Mouse (Mus musculus) C2C12 (cell line): ENCODE data around the gene Chrnb1. TPM values are rescaled to one million over a fixed set of nuclear protein-coding genes. Genes with fewer than 3 reads are reported as not detected.

Experiments
- H3K27me3 ChIP-seq: one replicate; pipeline ENCODE4 v1.6.1; 2011; ENCODE audit not compliant: control insufficient read depth, insufficient read depth, insufficient read length
- H3K36me3 ChIP-seq: one replicate; pipeline ENCODE4 v1.6.1; 2011; ENCODE audit not compliant: control insufficient read depth, insufficient read depth
- H3K4me3 ChIP-seq: one replicate; pipeline ENCODE4 v1.5.1; 2011; ENCODE audit warnings: mild to moderate bottlenecking, control low read depth; ENCODE audit not compliant: poor library complexity, insufficient read depth, severe bottlenecking
- H3K79me2 ChIP-seq: one replicate; pipeline ENCODE4 v1.6.1; 2011; ENCODE audit not compliant: control insufficient read depth, insufficient read depth
- H3K79me3 ChIP-seq: one replicate; pipeline ENCODE4 v1.6.1; 2011; ENCODE audit warnings: low read depth, control low read depth
- H3ac ChIP-seq: one replicate; pipeline ENCODE3; 2011; ENCODE audit warnings: low read depth; ENCODE audit not compliant: control insufficient read depth, insufficient read length
- CEBPB ChIP-seq: IDR thresholded peaks from one replicate; pipeline ENCODE4 v1.6.1; 2011; ENCODE audit warnings: low read depth, mild to moderate bottlenecking, control low read depth, moderate library complexity
- CTCF ChIP-seq: IDR thresholded peaks from one replicate; pipeline ENCODE4 v1.5.1; 2011; ENCODE audit not compliant: control insufficient read depth, insufficient read depth, insufficient read length
- FOSL1 ChIP-seq: IDR thresholded peaks from one replicate; pipeline ENCODE4 v1.8.0; 2011; ENCODE audit warnings: mild to moderate bottlenecking, low read length; ENCODE audit not compliant: poor library complexity, insufficient read depth, severe bottlenecking
- MAX ChIP-seq: IDR thresholded peaks from one replicate; pipeline ENCODE4 v1.6.1; 2011; ENCODE audit warnings: mild to moderate bottlenecking, control low read depth
- MYOD1 ChIP-seq: IDR thresholded peaks from one replicate; pipeline ENCODE4 v1.6.1; 2011; ENCODE audit warnings: low read depth; ENCODE audit not compliant: control insufficient read depth, insufficient read length
- MYOG ChIP-seq: IDR thresholded peaks from one replicate; pipeline ENCODE4 v1.6.1; 2011; ENCODE audit not compliant: control insufficient read depth, insufficient read length; ENCODE audit errors: extremely low read depth
- USF1 ChIP-seq: IDR thresholded peaks from one replicate; pipeline ENCODE4 v1.6.1; 2011; ENCODE audit warnings: low read depth, mild to moderate bottlenecking, control low read depth, moderate library complexity
- polyA plus RNA-seq: library from polyadenylated mRNA; unstranded; fragments of >200 nt; fragmentation: generic; extraction: Trizol; gene quantifications from one replicate; pipeline ENCODE4 v1.2.1, GENCODE M21; 2012; ENCODE audit warnings: missing spikeins

The Chrnb1 gene
- polyA plus RNA-seq, 1 experiment, result 37.7 TPM

- H3K79me3 ChIP-seq, result peaks cover 51% of the 10 kb centered on the region
- peak overlapping the region; percentile 53 for H3K4me3 ChIP-seq
- peaks cover 52% of the 10 kb centered on the region for H3K79me2 ChIP-seq
- H3K36me3 ChIP-seq, result peaks cover 30% of the 10 kb centered on the region
- H3K27me3 ChIP-seq, result no peaks in the 10 kb centered on the region
- TF ChIP-seq MAX (peak; percentile 69), CEBPB (no peak), USF1 (no peak)
- peak overlapping the region; percentile 91 for H3ac ChIP-seq
Measured at GRCm38 (mm10) chr11:69758090-69758456, 37.7 kb downstream of the Chrnb1 start.

DNA sequence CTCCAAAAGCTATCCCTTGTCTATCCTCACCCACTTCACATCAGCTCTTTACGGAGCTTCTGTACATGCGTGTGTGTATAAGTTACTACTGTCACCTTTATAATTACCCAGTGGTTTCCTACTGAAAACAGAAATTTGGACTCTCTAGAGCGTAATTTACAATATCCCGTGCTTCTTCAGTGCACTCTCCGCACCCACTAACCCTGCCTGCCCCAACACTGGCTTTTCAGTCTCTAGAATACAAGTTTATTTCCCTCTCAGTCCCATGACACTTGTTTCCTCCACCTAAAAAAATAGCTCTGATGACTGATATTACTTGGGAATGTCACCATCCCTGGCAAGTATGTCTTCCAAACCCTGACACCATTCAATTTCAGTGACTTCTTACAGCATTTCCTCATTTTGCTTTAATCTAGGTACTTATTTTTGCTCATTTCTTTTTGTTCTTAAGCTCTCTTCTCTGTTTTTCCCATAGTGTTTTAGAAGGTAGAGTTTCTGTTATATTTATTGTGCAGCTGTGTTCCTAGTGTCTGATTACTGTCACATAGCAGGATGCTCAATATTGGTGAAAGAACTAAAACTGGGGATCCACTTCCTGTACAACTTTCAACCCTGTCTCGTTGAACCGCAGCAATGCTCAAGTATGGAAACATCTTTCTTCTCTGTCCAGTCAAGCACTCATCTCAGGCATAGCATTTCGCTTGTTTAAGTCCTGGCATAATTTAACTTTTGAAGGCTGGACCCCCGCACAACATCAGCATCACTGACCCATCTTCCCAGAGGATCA, 38.2 kb downstream of the Chrnb1 start:
- Histone ChIP-seq H3K27me3 (no peaks in the 10 kb centered on the region), H3ac (peak overlapping the region; percentile 91), H3K79me3 (peaks cover 57% of the 10 kb centered on the region), H3K79me2 (peaks cover 58% of the 10 kb centered on the region), H3K36me3 (peaks cover 30% of the 10 kb centered on the region), H3K4me3 (peak overlapping the region; percentile 53)
- no peak for TF ChIP-seq MYOD1
- TF ChIP-seq MYOG, result no peak
- no peak for TF ChIP-seq FOSL1
- no peak for TF ChIP-seq CTCF
- TF ChIP-seq CEBPB, result no peak
- TF ChIP-seq USF1, result no peak

DNA sequence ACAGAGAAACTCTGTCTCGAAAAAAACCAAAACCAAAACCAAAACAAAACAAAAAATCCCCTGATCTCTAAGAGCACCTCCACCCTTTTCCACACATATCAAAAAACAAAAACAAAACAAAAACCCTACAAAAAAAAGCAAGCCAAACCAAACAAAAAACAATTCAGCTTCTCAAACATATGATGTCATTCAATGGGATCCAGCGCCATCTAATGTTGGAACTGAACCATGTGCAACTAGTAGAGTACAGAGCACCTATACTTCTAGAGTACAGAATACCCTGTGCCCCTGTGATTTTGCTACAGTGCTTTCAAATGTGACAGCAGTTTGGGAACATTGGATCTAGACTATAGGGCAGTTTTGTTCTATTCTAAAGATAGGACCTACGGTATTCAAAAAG, 41.0 kb downstream of the Chrnb1 start:
- H3K27me3 ChIP-seq, result no peaks in the 10 kb centered on the region
- no peak overlapping the region for H3K4me3 ChIP-seq
- H3K79me2 ChIP-seq, result peaks cover 85% of the 10 kb centered on the region
- H3K36me3 ChIP-seq, result peaks cover 45% of the 10 kb centered on the region
- TF ChIP-seq MAX, result peak; percentile 29
- peak; percentile 25 for TF ChIP-seq CTCF
- TF ChIP-seq CEBPB, result no peak
- no peak for TF ChIP-seq USF1
- no peak for TF ChIP-seq MYOD1
- peaks cover 84% of the 10 kb centered on the region for H3K79me3 ChIP-seq
- H3ac ChIP-seq, result no peak overlapping the region

DNA sequence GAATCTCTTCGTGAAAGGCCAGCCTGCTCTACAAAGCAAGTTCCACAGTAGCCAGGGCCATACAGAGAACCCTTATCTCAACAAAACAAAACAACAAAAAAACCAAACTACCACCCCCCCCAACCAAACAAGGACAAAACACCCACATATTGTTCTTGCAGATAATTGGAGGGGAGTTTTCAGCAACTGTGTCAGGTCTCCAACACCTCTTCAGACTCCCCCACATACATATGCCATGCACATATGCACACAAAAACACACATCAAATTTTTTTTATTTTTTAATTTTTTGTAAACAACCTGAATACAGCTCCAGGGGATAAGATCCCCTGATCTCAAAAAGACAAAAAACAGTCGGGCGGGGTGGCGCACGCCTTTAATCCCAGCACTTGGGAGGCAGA, 41.5 kb downstream of the Chrnb1 start:
- TF ChIP-seq MAX (no peak), CTCF (no peak), USF1 (no peak), MYOG (no peak), CEBPB (no peak), MYOD1 (no peak), FOSL1 (no peak)
- no peak overlapping the region for H3ac ChIP-seq
- no peak overlapping the region for H3K4me3 ChIP-seq
- H3K79me3 ChIP-seq, result peaks cover 89% of the 10 kb centered on the region
- peaks cover 46% of the 10 kb centered on the region for H3K36me3 ChIP-seq
- peaks cover 90% of the 10 kb centered on the region for H3K79me2 ChIP-seq
- H3K27me3 ChIP-seq, result no peaks in the 10 kb centered on the region

GRCm38 (mm10) chr11:69752686-69753085, 43.1 kb downstream of the Chrnb1 start:
- Histone ChIP-seq H3K4me3 (no peak overlapping the region), H3K27me3 (no peaks in the 10 kb centered on the region)
- TF ChIP-seq CTCF, result no peak
- TF ChIP-seq MYOD1, result no peak
- TF ChIP-seq USF1, result no peak
- no peak for TF ChIP-seq FOSL1
- TF ChIP-seq MYOG, result no peak
- TF ChIP-seq CEBPB, result no peak
- no peak for TF ChIP-seq MAX

GRCm38 (mm10) chr11:69751635-69752034, 44.1 kb downstream of the Chrnb1 start:
- H3K27me3 ChIP-seq, result no peaks in the 10 kb centered on the region
- H3ac ChIP-seq, result no peak overlapping the region
- H3K36me3 ChIP-seq, result peaks cover 60% of the 10 kb centered on the region
- no peak for TF ChIP-seq MYOG
- no peak for TF ChIP-seq MYOD1
- no peak for TF ChIP-seq CTCF
- TF ChIP-seq USF1, result no peak
- no peak for TF ChIP-seq MAX
- no peak for TF ChIP-seq CEBPB
- no peak for TF ChIP-seq FOSL1
- peaks cover 91% of the 10 kb centered on the region for H3K79me3 ChIP-seq
- peaks cover 100% of the 10 kb centered on the region for H3K79me2 ChIP-seq
- no peak overlapping the region for H3K4me3 ChIP-seq

More at GRCm38 (mm10) chr11:69752686-69753085, 43.1 kb downstream of the Chrnb1 start:
- peaks cover 97% of the 10 kb centered on the region for H3K79me3 ChIP-seq
- peaks cover 100% of the 10 kb centered on the region for H3K79me2 ChIP-seq
- H3ac ChIP-seq, result no peak overlapping the region
- peaks cover 61% of the 10 kb centered on the region for H3K36me3 ChIP-seq
